Mouse (Mus musculus): ENCODE measurements at regions not wholly inside any gene's neighbourhood (a gene's known extent, or its start where the extent isn't known, plus 50 kb on each side); places are given as distances from the start of the nearest gene placed in this dataset.
A peak's percentile ranks its signal among the peaks of the same experiment; 100 is the strongest.

- intact Hi-C loops (cut with DNase I): no loop called here
- DNase-seq (ENCODE audit: extremely low spot score in 1 of 2, low spot score in 2 of 2): no peak
Observed at GRCm38 (mm10) chr3:33717317-33717716, 82.3 kb upstream of the Ttc14 start.

- intact Hi-C loops (cut with DNase I): no loop called here
- no peak for DNase-seq (ENCODE audit: extremely low spot score in 1 of 2, low spot score in 2 of 2)
Observed at GRCm38 (mm10) chr3:33727915-33728314, 71.7 kb upstream of the Ttc14 start.

GRCm38 (mm10) chr3:33730364-33730763 lies 69.3 kb upstream of the Ttc14 start:
- DNase-seq (ENCODE audit: extremely low spot score in 1 of 2, low spot score in 2 of 2): no peak
- intact Hi-C loops (cut with DNase I): no loop called here

- intact Hi-C loops (cut with DNase I): no loop called here
- no peak for DNase-seq (ENCODE audit: extremely low spot score in 1 of 2, low spot score in 2 of 2)
Observed at GRCm38 (mm10) chr3:33737496-33737895, 62.1 kb upstream of the Ttc14 start.

GRCm38 (mm10) chr3:33742138-33742537 lies 57.5 kb upstream of the Ttc14 start:
- intact Hi-C loops (cut with DNase I): no loop called here
- DNase-seq (ENCODE audit: extremely low spot score in 1 of 2, low spot score in 2 of 2): peak in 1 of 2 experiments; percentile 15
